Mouse (Mus musculus) gastrocnemius, postnatal 10 days (tissue): ENCODE results near the gene Smtn. TPM values are rescaled to one million over a fixed set of nuclear protein-coding genes. Genes with fewer than 3 reads are reported as not detected.
A peak's percentile ranks its signal among the peaks of the same experiment; 100 is the strongest.

ENCODE experiments used
- DNase-seq: peaks from one replicate; pipeline ENCODE4 v3.0.0; 2021; ENCODE audit warnings: mixed read lengths
- total RNA-seq, 2 experiments: library from RNA; stranded (reverse); gene quantifications; 2 replicates each; pipeline ENCODE4 v1.2.3; 2021

Smtn gene
- total RNA-seq, 2 experiments from 2014 or later = 182 to 198 TPM

DNA sequence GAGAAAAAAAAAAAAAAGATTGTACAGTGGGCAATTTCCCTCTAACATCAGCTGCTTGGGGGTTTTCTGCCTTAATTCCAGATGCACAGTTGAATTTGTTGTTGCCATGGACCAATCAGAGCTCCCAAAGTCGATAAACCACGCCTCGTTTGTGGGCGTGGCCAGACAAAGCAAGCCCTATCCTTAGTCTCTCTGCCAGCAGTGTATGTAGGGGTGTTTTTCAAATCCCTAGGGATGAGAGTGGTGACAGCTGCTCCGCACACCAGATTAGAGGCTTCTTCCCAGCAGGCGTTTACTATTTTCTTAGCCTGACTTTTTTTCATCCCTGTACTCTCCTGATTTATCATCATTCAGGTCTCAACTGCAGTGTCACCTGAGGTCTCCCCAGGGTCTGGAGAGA is 7.6 kb upstream of the Smtn start:
- no peak for DNase-seq

DNA sequence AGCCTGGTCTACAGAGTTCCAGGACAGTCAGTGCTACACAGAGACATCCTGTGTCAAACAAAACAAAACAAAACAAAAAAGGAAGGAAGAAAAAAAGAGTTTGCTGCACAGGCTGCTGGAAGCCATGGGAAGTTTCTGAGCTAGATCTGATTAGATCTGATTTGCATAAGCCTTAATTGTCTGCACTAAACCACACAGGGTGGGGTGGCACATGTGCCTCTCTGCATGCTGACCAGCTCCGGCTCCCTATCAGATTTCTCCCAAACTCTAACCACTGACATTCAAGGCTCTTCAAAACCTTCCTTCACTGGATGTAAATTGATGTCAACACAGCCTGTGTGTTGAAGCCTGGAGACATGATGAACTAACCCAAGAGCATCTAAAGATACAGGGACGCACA is 6.6 kb upstream of the Smtn start:
- DNase-seq = no peak

DNA sequence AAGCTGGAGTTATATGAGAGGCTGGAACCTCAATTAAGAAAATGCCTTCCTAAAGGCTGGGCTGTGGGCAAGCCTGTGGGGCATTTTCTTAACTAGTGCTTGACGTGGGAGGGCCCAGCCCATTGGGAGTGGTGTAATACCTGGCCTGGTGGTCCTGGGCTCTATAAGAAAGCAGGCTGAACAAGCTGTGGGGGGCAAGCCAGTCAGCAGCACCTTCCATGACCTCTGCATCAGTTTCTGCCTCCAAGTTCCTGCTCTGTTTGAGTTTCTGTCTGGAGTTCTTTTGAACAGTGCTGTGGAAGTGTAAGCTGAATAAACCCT is 5.8 kb upstream of the Smtn start:
- DNase-seq = no peak

DNA sequence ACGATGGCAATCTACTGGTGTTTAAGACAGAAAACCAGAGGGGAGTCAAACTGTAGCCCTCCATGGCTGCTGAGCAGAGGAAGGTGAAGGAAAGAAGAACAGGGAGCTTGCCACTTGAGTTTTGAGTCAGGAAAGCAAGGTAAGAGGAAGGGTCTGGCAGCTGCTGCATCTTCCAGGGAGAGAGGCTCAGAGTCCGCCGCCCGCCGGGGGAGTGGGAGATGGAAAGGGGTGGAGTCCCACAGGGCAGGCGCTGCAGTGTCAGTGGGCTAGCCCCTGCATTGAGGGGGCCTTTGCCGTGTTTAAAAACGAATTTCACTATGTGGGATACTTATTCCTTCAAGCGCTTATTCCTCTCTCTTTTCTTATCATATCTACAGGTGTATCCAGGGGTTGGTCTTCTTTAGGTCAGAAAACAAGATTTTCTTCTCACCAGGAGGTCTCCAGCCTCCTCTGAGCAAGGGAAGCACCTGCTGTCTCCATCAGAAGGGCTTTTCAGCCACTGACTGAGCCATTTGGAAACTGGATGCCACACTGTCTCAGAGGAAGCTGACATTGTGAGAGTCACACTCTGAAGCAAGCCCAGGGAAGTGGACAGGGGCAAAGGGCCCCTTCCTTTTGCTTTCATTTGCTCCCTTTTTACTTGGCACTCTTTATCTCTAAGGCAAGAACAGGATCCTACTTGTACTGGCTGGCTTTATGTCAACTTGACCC is 5.3 kb upstream of the Smtn start:
- no peak for DNase-seq

DNA sequence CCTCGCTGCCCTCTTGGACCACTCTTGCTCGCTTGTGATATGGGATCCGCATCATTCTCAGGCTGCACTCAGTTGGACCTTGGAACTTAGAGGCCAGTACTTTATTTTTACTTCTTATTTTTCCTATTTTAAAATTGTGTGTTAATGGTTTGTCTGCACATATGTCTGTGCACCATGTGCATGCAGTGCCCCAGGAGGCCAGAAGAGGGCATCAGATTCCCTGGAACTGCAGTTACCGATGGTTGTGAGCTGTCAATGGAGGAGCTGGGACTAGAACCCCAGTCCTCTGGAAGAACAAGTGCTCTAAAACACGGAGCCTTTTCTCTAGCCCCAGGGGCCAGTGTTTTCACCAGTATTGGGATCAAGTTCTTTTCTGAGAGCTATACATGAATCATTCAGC is 4.0 kb upstream of the Smtn start:
- no peak for DNase-seq

DNA sequence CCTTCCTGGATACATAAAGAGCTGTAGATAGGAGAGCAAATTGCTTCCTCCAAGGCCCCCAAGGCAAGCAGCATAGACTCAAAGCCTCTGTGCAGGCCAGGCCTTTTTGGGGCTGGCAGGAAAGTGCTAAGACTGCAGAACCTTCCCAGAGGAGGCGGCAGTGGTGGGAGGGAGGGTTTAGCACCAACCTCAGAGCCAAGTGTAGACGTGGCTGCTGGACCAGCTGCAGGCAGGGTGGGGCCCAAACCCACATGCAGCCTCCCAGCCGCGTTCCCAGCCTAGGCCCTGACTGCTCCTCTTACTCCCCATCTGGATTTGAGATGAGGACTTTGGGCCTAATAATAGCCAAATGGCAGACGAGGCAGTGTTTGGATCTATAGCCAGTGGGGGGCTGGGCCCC is 2.6 kb upstream of the Smtn start:
- DNase-seq = peak; percentile 83

DNA sequence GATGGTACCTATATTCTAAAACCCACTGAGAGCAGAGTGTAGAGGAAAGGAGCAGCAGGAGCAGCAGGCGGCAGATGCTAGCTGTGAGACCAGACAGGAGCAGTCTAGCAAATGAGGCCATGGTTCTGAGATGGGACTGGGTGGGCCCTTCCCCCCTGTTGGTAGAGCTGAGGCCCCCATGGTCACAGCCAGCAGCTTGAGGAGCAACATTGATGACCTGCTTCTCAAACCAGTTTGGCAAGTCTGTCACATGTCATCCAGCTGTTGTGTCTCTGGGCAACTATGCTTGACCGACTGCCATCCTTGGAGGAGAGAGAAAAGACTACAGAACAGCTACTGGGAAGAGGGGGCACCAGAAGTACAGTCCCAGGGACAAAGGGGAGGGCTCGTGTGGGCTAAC is 1.5 kb upstream of the Smtn start:
- DNase-seq = no peak

DNA sequence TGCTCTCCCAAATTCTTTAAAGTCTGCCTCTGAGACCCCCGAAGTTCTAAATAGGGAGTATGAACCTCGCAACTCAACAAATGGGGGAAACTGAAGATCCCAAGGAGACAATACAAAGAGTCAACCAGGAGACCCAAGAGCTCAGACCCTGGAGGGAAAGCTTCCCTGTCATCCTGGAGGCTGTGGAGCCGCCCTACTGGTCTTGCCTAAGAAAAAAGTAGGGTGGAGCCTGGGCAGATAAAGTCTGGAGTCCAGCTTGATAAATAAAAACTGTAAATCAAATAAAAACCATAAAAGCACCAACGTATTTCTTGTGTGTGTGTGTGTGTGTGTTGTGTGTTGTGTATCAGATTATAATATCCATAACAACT is 601 bp downstream of the Smtn start:
- no peak for DNase-seq

DNA sequence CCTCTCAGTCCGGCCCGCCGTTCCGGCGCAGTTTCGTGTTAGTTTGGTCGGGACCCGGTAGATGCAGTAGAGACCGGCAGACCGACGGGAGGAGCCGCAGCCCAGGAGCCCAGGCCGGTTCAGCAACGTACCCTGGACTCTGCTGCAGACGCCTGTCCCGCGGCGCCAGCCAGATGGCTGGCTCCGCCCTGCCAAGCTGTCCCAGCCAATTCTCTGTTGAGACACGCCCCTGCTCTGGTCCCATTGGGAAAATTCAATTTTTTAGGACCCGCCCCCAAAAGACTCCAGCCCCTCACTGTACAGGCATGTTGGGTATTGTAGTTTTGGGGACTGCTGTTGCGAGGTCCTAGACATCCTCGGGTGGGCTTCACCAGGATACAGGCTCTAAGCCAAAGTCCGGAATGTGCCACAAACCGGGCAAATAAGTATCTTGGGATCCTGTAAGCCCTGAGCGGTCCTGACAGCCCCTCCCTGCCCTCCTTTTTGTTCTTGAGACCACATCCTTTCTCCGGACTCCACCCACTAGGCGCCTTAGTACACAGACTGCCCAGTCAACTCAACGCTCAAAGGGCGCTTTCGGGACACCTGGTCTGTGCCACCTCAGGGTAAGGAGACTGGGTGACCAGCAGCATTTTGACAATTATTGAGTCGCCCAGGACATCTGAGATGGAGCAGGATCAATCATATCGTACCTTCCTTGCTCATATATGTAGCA is 1.1 kb downstream of the Smtn start:
- peak; percentile 87 for DNase-seq

DNA sequence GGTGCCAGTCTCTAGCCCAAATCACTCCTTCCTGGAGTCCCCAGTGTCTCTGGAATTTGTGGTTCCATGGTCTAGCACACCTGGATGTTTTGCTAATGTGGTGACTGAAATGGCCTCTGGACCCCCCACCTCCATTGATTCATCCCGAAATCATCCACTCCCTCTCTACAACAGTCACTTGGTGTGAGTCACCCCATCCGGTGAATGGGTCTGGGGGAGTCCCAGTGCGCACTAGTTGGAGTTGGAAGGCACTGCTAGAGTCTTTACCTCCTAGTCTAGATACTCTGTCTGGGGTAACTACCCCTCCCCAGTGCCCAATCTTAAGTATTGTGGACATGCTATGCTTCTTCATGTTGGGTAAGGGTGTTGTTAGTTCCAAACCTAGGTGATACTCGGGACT is 2.1 kb downstream of the Smtn start:
- no peak for DNase-seq

DNA sequence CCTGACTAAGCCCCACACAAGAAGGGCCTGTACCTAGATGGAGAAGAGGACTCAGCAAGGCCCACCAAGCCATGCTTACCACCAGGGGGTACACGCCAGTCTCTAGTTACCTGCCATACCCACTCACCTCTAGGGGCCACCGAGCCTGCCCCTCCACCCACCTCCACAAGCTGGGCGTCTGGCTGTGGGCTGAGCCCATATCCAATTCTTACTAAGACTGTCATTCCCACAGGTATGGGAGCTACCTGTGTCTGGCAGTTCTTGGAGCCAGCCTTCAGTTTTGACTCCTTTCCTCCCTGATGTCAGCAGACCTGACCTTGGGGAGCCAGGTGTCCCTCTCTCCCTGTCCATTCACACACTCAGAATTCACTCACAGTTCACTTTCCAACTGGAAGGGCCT is 2.7 kb downstream of the Smtn start:
- no peak for DNase-seq

DNA sequence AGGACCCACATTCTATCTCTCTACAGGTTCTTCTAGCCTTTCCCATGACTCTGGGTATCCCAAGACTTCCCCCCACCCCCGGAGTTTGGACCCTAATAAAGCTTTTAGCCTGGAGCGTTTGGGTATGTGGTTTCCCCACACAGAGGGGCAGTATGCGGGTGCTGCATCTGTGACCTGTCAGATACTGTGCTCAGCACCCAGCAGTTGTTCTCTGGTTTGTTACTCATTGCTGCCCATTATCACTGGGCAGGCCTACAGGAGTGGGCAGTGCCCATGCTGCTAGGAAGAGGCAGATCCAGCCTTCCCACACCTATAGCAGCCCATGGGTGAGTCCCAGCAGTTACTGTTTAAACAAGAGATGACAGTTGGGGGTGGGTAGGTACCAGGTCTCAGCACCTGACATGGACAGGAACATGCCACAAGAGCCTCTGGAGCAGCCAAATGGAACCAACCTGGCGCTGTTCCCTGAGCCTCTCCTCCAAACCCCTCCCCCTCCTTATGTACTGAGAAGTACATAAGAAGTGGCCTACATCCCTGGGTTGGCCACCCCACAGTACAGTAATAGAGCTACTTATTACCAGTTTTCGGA is 3.6 kb downstream of the Smtn start:
- DNase-seq = no peak

DNA sequence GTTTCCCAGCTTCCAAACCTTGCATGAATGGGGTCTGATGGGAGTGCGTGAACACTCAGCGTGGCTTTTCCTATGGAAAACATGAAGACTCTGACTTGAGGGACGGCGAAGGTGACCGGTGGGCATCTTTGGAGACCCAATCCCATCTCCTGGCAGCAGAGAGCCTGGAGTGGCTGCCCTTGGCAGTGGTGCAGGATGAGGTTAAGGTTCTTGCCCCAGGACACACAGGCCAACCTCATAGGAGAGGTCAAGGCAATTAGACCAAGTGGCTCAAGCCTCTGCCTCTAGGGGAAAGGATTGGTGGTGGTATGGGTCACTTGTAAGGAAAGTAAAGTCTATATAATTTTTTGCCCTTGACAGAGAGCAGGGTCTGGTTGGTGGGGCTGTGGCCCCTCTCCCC is 4.3 kb downstream of the Smtn start:
- DNase-seq = no peak

DNA sequence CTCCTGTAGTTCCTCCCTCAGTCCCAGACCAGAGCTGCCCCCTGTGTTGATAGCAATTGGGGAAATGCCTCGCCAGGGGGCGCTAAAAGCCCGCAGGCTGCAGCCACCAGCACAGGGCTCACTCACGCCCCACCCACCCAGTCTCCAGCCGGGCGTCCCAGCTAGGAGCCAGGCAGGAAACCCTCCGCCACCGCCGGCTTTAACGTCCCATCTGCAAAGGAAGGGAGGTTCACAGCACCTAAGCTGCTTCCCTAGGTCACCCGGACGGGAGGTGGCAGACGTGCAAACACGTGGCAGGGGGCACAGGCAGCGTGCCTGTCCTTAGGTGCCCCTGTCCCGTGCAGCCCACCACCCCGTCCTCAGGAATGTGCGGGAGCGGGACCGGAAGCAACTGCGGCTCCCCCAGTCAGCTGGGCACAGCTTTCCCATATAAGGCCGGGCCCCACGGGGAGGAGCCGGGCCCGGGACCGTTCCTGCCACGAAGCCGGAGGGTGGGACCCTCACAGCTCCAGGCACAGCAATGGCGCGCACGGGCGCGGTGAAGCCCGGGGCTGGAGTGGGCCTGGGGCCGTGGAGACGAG is 4.9 kb downstream of the Smtn start:
- DNase-seq = peak; percentile 99

DNA sequence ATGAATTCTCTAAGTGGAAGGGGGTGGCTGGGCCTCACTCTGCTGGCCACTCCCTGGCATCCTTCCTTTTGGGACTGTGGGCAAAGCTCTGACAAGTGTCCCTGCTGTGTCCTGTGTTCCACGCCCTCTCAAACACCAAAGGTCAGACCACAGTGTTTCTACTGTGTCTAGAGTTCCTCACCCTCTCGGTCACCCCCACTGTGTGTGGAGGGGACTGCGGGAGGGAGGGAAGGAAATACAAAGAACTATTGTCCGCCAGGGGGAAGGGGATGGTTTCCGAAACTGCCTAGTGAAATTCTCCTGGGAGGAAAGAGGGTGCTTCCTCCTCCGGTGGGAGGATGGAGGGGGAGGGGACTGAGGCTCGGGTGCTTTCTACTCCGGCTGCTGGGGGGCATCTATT is 5.5 kb downstream of the Smtn start:
- DNase-seq = no peak

DNA sequence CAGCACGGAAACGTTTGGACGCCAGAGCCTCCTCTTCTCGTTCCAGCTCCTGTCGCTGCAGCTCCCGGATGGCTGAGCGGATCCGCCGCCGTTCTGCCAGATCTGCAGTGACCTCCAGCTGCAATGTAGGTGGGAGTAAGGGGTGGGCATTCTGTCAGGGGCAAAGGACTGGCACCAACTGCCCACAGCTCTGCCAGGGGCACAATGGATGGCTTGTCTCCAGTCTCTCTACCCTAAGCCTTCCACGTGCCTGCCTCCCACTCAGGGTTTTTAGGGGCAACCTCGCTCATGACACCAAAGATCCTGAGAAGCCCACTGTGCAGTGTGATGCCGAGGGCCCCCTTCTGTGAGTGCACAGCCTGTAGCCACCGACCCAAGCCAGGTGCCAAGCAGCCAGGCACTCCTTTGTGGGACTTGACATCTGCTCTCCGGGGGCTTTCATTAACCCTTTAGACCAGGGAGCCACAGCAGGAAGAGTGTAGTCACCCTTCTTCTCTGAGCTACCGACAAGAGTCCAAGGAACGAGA is 6.9 kb downstream of the Smtn start:
- DNase-seq = no peak

DNA sequence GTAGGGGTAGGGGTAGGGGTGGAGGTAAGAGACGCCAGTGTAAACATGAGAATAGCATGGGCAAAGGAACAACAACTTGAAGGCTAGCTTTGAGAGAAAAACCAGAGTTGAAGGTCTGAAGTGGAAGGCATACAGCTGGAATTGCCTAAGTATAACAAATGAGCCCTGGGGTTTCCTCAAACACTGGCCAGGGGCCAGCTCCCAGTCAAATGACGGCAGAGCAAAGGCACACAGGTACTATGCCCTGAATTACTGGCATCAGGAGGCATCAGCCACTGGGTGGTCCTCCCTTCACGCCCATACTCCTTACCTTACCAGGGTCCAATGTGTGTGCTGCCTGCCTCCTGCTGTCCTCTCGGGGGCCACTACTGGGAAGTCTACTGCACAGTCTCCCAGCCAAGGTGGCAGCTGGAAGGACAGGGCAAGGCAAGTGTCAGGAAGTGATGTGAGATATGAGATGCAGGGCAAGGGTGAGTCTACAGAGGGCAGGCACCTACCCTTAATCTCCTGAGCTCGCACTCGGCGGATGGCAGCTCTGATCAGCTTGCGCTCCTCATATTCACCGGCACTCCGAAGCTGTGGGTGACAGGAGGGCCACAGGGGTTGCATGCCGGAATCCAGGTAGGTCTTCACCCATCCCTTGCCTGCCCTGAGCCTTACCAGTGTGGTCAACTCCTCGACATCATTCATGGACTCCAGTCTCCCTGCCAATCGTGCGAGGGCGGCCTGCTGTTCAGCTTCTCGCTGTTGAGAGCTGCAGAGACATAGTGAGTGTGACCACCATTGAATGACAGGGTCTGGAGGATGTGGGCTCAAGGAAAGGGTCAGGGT is 8.1 kb downstream of the Smtn start:
- no peak for DNase-seq

DNA sequence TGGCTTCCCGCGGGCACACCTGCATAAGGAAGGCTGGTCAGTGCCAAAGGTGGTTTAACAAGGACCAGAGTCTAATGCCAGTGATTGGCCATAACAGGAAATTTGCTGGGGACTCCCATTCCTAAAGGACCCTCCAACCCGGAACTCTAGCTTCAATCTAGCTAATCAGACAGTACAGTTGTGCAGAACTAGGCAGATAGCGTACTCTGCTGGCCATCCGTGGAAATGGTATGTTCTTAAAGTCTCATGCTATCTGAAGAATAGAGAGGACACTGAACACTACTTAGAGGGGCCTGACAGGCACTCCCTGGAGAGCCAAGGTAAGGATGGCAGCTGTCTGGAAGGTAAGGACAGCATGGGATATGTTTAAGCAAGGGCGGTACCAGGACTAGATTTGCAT is 8.8 kb downstream of the Smtn start:
- no peak for DNase-seq

DNA sequence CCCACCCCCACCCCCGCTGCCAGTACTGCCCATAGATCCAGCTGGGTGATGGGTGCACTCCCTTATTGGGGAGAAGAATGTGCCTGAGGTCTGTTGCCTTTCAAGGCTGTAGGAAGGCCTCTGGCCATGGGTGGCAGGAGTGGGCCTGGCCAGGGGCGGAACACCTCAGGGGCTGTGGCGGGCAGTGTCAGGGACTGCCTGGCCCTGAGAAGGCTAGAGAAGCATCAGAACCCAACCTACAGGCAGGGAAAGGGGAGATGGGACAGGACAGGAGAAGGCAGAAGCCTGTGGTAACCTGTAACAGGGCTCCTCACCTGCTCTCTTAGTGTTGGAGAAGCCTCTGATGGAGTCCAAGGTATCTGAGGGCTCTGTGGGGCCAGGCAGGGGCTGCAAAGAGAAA is 9.7 kb downstream of the Smtn start:
- DNase-seq = no peak

DNA sequence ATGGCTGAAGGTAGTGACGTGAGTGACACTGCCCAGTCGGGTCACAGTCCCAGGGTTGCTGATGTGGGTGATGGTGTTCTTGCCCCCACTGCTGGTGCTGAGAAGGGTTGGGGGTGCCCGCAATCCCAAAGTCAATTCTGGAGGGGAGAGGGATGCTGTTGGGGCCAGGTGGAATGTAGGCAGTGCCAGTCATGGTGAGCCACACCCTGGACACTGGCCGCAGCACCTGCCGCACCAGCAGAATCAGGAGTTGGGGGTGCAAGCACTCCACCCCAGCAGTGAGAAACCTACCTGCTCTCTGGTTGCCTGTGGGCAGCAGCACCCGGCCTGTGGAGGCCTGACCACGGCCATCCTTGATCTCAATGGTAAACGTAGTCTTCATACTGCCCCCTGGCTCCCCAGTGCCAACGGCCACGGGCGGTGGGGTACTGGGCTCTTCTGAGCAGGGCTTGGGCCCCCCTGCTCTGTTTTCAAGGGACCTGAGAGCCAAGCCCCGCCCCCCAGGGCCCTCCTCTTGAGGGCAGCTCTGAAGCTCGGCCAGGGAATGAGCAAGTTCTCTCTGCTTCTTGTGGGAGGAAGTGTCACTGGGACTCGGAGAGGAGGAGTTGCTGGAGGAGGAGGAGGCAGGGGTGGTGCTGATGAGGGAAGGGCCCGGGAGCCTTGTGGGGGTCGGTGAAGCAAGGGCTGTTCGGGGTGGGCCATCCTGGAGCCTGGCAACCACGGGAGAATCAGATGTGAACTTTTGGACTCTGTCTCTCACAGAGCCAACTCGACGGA is 10.7 kb downstream of the Smtn start:
- DNase-seq = no peak

DNA sequence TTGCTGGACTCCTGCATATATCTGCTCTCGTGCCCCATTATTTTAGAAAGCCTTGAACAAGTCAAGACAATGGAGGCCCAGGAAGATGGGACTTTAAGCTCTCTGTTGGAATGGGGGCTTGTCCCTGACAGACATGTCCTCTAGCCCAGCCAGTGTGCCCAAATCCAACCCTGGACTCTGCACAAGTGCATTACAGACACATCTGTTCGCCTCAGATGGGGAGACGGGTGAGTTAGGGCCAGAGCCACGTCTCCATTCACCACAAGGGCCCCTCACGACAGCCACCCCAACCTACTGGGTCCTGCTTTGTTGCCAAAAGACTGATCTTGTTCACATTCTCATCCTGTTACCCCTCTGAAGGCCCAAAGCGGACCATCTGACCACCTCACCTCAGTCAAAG is 12.2 kb downstream of the Smtn start:
- DNase-seq = peak; percentile 9

DNA sequence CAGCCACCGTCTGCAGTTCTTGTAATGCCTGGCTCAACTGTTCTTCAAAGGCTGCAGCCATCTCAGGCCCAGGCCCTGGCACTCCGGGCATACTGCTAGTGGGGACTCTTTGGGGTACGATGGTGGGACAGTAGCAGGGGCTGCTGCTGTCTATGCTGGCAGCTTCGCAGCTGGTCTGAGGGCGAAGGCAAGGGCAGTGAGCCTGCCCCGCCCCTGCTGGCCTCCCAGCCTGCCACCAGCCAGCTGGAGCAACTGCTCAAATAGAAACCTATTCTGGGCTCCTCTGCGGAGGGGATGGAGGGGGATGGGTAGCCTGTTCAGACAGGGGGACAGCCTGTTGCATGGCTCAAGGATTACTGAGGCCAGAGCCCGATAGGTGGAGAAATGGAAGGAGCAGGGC is 12.6 kb downstream of the Smtn start:
- peak; percentile 65 for DNase-seq
